Mouse (Mus musculus) lung, embryonic 16.5 days (tissue): ENCODE results near the gene Gck. TPM values are rescaled to one million over a fixed set of nuclear protein-coding genes. Genes with fewer than 3 reads are reported as not detected.
A peak's percentile ranks its signal among the peaks of the same experiment; 100 is the strongest.
"Not testable (repeated sequence)": the region's sequence is repeated elsewhere in the genome, so short reads cannot be mapped to it uniquely, and the experiment has no call there.

ENCODE experiments used
- ATAC-seq: fragments of 200-750 bp; cut with Nextera tagmentation; 2 replicates; pipeline ENCODE4 v1.8.0; 2017; ENCODE audit warnings: low read depth, mild to moderate bottlenecking, moderate library complexity
- H3K27ac ChIP-seq: fragments of 300-500 bp; sonication (generic); 2 replicates; pipeline ENCODE4 v1.5.1; 2014; ENCODE audit warnings: mild to moderate bottlenecking, control low read depth, low read length
- H3K27me3 ChIP-seq: fragments of 300-500 bp; sonication (generic); 2 replicates; pipeline ENCODE4 v1.6.1; 2014; ENCODE audit warnings: low read depth, low read length, mixed read lengths; ENCODE audit not compliant: control insufficient read depth, insufficient read depth
- H3K36me3 ChIP-seq: fragments of 300-500 bp; sonication (generic); 2 replicates; pipeline ENCODE4 v1.6.1; 2014; ENCODE audit warnings: low read length; ENCODE audit not compliant: control insufficient read depth, insufficient read depth
- H3K4me1 ChIP-seq: fragments of 300-500 bp; sonication (generic); replicated peaks from 2 replicates; pipeline ENCODE4 v1.6.1; 2014; ENCODE audit warnings: low read length, mixed read lengths; ENCODE audit not compliant: control insufficient read depth, insufficient read depth
- H3K4me2 ChIP-seq: fragments of 300-500 bp; sonication (generic); 2 replicates; pipeline ENCODE4 v1.6.1; 2014; ENCODE audit warnings: low read depth, low read length, control low read depth
- H3K4me3 ChIP-seq: fragments of 300-500 bp; sonication (generic); 2 replicates; pipeline ENCODE4 v1.5.1; 2014; ENCODE audit warnings: mild to moderate bottlenecking, low read length, control low read depth
- H3K9ac ChIP-seq: fragments of 300-500 bp; sonication (generic); 2 replicates; pipeline ENCODE4 v1.6.1; 2014; ENCODE audit warnings: low read length, control low read depth
- H3K9me3 ChIP-seq: fragments of 300-500 bp; sonication (generic); 2 replicates; pipeline ENCODE4 v1.6.1; 2016; ENCODE audit warnings: low read length; ENCODE audit not compliant: control insufficient read depth
- WGBS: fragments of 180-500 bp; shearing (Covaris S2); extraction: QIAGEN DNeasy Blood & Tissue Kit; methylation state at CpG from one replicate; pipeline ENCODE4 v1.1.7; 2014; 5-methylcytosine and 5-hydroxymethylcytosine counted together
- polyA plus RNA-seq: library from polyadenylated mRNA; unstranded; fragments of >200 nt; fragmentation: Nextera tagmentation; extraction: Ambion mirVana; gene quantifications from 2 replicates; pipeline ENCODE4 v1.2.1, GENCODE M21; 2015

Gck gene
- polyA plus RNA-seq, 1 experiment from 2014 or later: 1.6 TPM

DNA sequence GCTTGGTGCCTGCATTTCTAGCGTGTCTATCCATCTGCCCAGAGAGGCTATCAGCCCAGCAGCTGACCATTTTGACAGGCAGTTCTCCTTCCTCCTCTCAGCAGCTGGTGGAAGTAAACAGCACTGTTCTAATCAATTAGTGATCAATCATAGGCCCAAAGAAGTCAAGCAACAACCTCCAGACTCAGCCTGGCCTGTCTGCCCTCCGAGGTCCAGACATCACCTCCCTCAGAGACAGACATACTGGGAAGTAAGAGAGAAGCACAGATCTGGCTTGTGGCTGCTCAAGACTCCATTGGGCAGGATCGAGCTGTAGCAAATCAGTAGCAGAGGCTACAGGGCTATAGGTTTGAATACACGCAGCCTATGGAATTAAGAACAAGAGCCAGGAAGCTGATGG lies 2.1 kb downstream of the Gck start:
- no peak for ATAC-seq
- H3K4me2 ChIP-seq: no peak overlapping the region

DNA sequence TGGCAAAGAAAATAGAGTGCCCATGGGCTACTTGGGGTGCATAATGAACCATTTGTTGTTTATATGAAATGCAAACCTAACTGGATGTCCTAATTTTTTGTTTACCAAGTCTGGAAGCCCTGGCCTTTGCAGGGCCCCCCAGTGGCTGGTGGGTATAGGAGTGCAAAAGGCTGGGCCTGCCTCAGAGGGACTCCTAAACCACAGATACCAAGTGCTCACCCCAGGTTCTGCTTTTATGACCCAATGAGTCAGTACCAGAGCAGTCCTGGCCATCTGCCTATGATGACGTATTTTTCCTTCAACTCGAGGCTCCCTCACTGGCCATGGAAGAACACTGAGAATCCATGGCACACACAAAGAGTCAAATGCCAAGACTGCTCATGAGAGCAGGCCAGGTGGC lies 4.8 kb downstream of the Gck start:
- no peak overlapping the region for H3K27ac ChIP-seq
- peaks cover 9% of the 10 kb centered on the region for H3K4me1 ChIP-seq
- 59% methylated on average over 2 of the region's 2 CpGs for WGBS
- no peak overlapping the region for H3K4me2 ChIP-seq
- no peak overlapping the region for H3K4me3 ChIP-seq
- no peak overlapping the region for H3K9ac ChIP-seq
- H3K9me3 ChIP-seq: no peaks in the 10 kb centered on the region
- H3K36me3 ChIP-seq: no peaks in the 10 kb centered on the region
- H3K27me3 ChIP-seq: no peaks in the 10 kb centered on the region
- no peak for ATAC-seq

More for the DNA sequence above, 2.1 kb downstream of the Gck start:
- H3K4me3 ChIP-seq: no peak overlapping the region
- H3K9me3 ChIP-seq: no peaks in the 10 kb centered on the region
- no peaks in the 10 kb centered on the region for H3K36me3 ChIP-seq
- H3K9ac ChIP-seq: 0 out of 2 replicates have a peak overlapping the region, but pooled peaks have one; percentile 8
- H3K4me1 ChIP-seq: peaks cover 11% of the 10 kb centered on the region
- WGBS: 18% methylated on average over 4 of the region's 4 CpGs
- no peaks in the 10 kb centered on the region for H3K27me3 ChIP-seq
- no peak overlapping the region for H3K27ac ChIP-seq

DNA sequence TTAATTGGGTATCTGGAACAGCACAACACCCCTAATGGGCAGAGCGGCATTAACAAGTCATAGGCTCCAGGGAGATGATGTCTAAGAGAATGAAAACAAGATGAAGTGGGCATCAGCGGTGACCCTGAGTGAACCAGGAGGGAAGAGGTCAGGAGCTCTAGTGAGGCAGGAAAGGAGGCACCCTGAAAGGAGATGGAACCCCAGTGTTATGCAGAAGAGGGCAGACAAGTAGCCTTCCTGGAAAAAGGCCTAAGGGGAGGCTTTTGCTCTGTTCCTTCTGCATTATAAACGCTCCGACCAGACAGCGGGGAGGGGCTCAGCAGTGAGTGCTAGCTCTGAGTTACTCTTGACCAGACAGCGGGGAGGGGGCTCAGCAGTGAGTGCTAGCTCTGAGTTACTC lies 6.9 kb downstream of the Gck start:
- H3K36me3 ChIP-seq: no peaks in the 10 kb centered on the region
- H3K4me1 ChIP-seq: peaks cover 2% of the 10 kb centered on the region; the same call in 1 of the 2 replicates
- no peak for ATAC-seq
- H3K9ac ChIP-seq: no peak overlapping the region
- WGBS: 71% methylated on average over 6 of the region's 6 CpGs
- H3K27ac ChIP-seq: no peak overlapping the region
- no peaks in the 10 kb centered on the region for H3K27me3 ChIP-seq
- H3K9me3 ChIP-seq: no peaks in the 10 kb centered on the region
- no peak overlapping the region for H3K4me3 ChIP-seq
- no peak overlapping the region for H3K4me2 ChIP-seq

DNA sequence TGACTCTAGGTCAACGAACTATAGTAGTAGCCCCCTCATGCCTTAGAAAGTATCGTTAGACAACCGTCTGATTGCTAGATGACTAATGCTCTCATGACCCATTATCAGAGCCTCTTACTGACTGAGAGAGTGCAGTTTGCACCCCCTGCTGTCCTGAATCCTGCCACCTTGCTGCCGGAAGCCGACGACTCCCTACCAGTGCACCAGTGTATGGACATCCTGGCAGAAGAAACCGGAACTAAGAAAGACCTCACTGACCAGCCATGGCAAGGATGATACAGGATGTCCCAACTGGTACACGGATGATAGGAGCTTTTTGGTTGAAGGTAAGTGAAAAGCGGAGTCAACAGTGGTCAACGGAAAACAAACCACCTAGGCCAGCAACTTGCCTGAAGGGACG lies 15.3 kb downstream of the Gck start:
- H3K9ac ChIP-seq, H3K4me1 ChIP-seq, H3K9me3 ChIP-seq, H3K4me2 ChIP-seq, H3K27me3 ChIP-seq, H3K27ac ChIP-seq, H3K4me3 ChIP-seq, ATAC-seq, H3K36me3 ChIP-seq: not testable (repeated sequence)
- 93% methylated on average over 11 of the region's 11 CpGs for WGBS

DNA sequence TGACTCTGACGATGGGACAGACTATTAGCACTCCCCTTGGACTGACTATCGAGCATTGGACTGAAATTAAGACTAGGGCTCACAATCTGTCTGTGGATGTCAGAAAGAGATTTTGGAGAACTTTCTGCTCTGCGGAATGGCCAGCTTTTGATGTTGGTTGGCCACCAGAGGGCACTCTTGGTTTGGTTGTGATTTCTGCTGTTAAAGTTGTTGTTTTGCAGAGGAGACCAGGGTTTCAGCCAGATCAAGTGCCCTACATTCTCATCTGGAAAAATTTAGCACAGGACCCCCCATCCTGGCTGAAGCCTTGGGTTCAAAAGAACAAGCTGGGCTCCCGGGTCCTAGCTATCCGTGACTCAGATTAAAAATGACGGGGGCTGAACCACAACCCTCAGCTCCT lies 17.9 kb downstream of the Gck start:
- 86% methylated on average over 6 of the region's 6 CpGs for WGBS
- H3K4me3 ChIP-seq, H3K27me3 ChIP-seq, ATAC-seq, H3K4me1 ChIP-seq, H3K9ac ChIP-seq, H3K36me3 ChIP-seq, H3K4me2 ChIP-seq, H3K27ac ChIP-seq, H3K9me3 ChIP-seq: not testable (repeated sequence)

DNA sequence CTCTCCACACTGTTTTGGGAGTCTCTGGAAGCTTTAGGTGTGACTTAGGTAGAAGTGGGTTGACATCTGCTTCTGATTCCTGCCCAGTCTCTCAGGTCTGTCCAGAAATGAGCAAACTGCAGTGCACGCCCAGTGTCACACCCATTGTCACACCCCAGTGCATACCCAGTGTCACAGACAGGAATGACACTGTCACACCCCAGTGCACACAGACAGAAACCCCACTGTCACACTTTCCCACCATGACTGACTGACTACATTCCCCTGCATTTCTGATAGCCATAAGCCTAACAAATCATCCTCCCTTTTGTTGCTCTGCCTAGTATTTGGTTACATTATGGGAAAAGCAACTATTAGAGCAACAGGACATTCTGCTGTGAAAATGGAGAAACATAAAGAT lies 19.3 kb downstream of the Gck start:
- ATAC-seq: no peak
- Histone ChIP-seq H3K36me3 (no peaks in the 10 kb centered on the region), H3K9ac (no peak overlapping the region), H3K9me3 (no peaks in the 10 kb centered on the region; the same call in 1 of the 2 replicates), H3K4me3 (no peak overlapping the region), H3K27ac (no peak overlapping the region), H3K4me2 (no peak overlapping the region), H3K4me1 (no peaks in the 10 kb centered on the region), H3K27me3 (no peaks in the 10 kb centered on the region)
- 67% methylated on average over 1 of the region's 1 CpGs for WGBS

DNA sequence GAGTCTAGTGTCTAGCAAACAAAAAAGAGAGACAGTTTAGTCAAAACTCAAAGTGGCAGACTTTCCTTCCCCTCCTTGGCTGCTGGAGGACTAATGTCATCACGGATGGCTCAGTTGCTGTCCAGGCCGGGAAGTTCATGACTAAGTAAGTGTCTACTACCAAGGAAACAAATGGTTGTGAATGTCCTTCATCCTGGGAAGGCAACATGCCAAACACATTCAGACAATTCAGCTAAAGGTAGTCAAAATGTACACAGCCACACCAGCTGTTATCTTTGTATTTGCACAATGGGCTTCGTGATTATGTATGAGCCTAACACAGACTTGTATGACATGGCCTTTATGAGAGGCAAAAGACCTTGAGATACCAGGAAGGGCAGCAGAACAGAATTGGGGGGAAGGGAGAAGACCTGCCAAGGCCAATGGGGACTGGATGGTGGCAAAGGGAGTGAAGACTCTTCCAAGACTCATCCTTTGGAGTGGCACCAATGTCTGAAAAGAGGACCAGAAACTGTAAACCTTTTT lies 23.1 kb downstream of the Gck start:
- Histone ChIP-seq H3K4me3 (no peak overlapping the region), H3K4me2 (no peak overlapping the region), H3K9ac (no peak overlapping the region), H3K4me1 (no peaks in the 10 kb centered on the region), H3K27ac (no peak overlapping the region), H3K36me3 (no peaks in the 10 kb centered on the region), H3K9me3 (no peaks in the 10 kb centered on the region), H3K27me3 (no peaks in the 10 kb centered on the region)
- 74% methylated on average over 3 of the region's 3 CpGs for WGBS
- ATAC-seq: no peak

DNA sequence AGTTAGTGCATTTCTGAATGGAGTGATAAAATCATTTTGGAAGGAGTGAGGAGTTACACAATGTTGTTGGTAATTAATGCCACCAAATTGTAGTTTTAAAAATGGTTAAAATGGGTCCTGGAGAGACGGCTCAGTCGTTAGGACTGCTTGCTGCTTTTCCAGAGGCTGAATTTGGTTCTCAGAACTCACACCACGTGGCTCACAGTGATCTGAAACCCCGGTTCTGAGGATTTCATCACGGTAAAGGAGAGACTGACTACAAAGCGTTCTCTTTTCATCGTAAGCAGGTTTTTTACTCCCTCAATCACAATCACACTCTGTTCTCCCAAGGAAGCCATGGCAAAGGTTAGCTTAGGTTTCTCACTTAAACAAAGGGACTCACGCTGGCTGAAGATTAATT lies 25.2 kb downstream of the Gck start:
- H3K36me3 ChIP-seq: no peaks in the 10 kb centered on the region
- H3K9ac ChIP-seq: no peak overlapping the region
- no peaks in the 10 kb centered on the region for H3K9me3 ChIP-seq
- H3K27me3 ChIP-seq: no peaks in the 10 kb centered on the region
- no peak overlapping the region for H3K4me3 ChIP-seq
- no peak overlapping the region for H3K27ac ChIP-seq
- H3K4me2 ChIP-seq: no peak overlapping the region
- peaks cover 3% of the 10 kb centered on the region; the same call in 1 of the 2 replicates for H3K4me1 ChIP-seq
- 41% methylated on average over 8 of the region's 8 CpGs for WGBS
- ATAC-seq: no peak

DNA sequence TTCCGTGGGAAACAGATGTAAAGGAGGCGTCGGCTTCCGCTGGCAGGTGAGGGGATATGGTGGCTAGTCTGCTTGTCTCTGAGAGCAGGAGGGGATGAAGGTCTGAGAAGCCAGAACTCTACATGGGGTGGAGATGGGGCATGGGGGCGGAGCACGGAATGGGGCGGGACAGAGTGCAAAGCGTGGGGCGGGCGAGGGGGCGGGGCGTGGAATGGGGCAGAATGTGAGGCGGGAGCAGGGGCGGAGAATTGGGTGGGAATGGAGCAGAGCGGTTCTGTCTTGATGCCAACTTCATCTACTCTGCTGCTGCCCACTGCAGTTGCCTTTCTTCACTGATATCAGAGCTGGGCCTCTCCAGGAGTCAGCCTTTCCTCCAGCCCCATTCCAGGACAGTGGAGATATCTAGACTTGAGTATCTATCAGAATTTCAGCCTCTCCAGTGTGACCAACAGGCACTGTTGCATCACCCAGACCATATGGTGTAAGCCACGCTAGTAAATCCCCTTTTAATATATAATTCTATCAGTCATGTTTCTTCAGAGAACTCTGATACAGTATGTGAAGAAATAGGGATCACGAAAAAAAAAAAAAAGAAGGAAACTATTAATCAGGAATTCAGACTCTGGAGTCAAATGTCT lies 29.4 kb downstream of the Gck start:
- peaks cover 3% of the 10 kb centered on the region; the same call in 1 of the 2 replicates for H3K4me1 ChIP-seq
- H3K9me3 ChIP-seq: no peaks in the 10 kb centered on the region
- peak; percentile 56; the same call in 1 of the 2 replicates for ATAC-seq
- H3K36me3 ChIP-seq: no peaks in the 10 kb centered on the region
- 31% methylated on average over 17 of the region's 17 CpGs for WGBS
- H3K27ac ChIP-seq: no peak overlapping the region
- no peaks in the 10 kb centered on the region for H3K27me3 ChIP-seq
- H3K4me3 ChIP-seq: no peak overlapping the region
- H3K9ac ChIP-seq: no peak overlapping the region
- H3K4me2 ChIP-seq: no peak overlapping the region
